Mouse (Mus musculus): ENCODE results near the gene Nudt14.

Gene Nudt14

GRCm38 (mm10) chr12:112947307-112947706 lies 5.4 kb upstream of the Nudt14 start:
- DNase-seq: no peak

- no peak for DNase-seq
Observed at GRCm38 (mm10) chr12:112943669-112944068, 1.7 kb upstream of the Nudt14 start.

- peak; percentile 48 for DNase-seq
Observed at GRCm38 (mm10) chr12:112941156-112941775, 658 bp downstream of the Nudt14 start.

- DNase-seq: no peak
Observed at GRCm38 (mm10) chr12:112940710-112941109, 1.2 kb downstream of the Nudt14 start.

- DNase-seq: no peak
Observed at GRCm38 (mm10) chr12:112940238-112940637, 1.7 kb downstream of the Nudt14 start.

GRCm38 (mm10) chr12:112938873-112939565 lies 2.9 kb downstream of the Nudt14 start:
- DNase-seq: no peak

- no peak for DNase-seq
Observed at GRCm38 (mm10) chr12:112938366-112938765, 3.6 kb downstream of the Nudt14 start.

- no peak for DNase-seq
Observed at GRCm38 (mm10) chr12:112937906-112938305, 4.0 kb downstream of the Nudt14 start.

GRCm38 (mm10) chr12:112932647-112933046 lies 9.3 kb downstream of the Nudt14 start:
- DNase-seq: no peak

GRCm38 (mm10) chr12:112929562-112930352 lies 12.2 kb downstream of the Nudt14 start, which contains the start of gene Jag2:
Gene Jag2, minus strand, starts transcription at chr12:112929776.
- DNase-seq: no peak

- no peak for DNase-seq
Observed at GRCm38 (mm10) chr12:112928401-112929241, 13.3 kb downstream of the Nudt14 start.

- DNase-seq: no peak
Observed at GRCm38 (mm10) chr12:112927265-112927664, 14.7 kb downstream of the Nudt14 start.

GRCm38 (mm10) chr12:112925950-112926349 lies 16.0 kb downstream of the Nudt14 start:
- DNase-seq: no peak

- no peak for DNase-seq
Observed at GRCm38 (mm10) chr12:112922541-112922940, 19.4 kb downstream of the Nudt14 start.

- DNase-seq: no peak
Observed at GRCm38 (mm10) chr12:112921518-112921917, 20.4 kb downstream of the Nudt14 start.

- DNase-seq: no peak
Observed at GRCm38 (mm10) chr12:112917906-112918305, 24.0 kb downstream of the Nudt14 start.

GRCm38 (mm10) chr12:112917486-112917885 lies 24.4 kb downstream of the Nudt14 start:
- no peak for DNase-seq

GRCm38 (mm10) chr12:112916698-112917400 lies 25.1 kb downstream of the Nudt14 start:
- DNase-seq: no peak

GRCm38 (mm10) chr12:112915587-112915986 lies 26.3 kb downstream of the Nudt14 start:
- no peak for DNase-seq

- DNase-seq: no peak
Observed at GRCm38 (mm10) chr12:112914527-112914926, 27.4 kb downstream of the Nudt14 start.

GRCm38 (mm10) chr12:112912951-112913745 lies 28.8 kb downstream of the Nudt14 start:
- DNase-seq: no peak

Measured in kidney, adult 11 months (tissue).